Mouse (Mus musculus) kidney, postnatal 4 days (tissue): ENCODE data around the gene Nova2.

ENCODE experiments used
- DNase-seq, 2 experiments: peaks; one replicate each; pipeline ENCODE4 v3.0.0; 2021; ENCODE audit warnings: mixed read lengths in 2 of 2

Nova2 gene

GRCm38 (mm10) chr7:19014452-19014851 is 88.8 kb downstream of the Nova2 start:
- peak in 1 of 2 experiments; percentile 35 for DNase-seq
